Mouse (Mus musculus) kidney, adult 8-10 months (tissue): ENCODE results near the gene Slc29a1.

Experiments
- DNase-seq, 2 experiments: peaks; one replicate each; pipeline ENCODE4 v3.0.0; 2022

Gene Slc29a1

GRCm38 (mm10) chr17:45548541-45549512, 50.6 kb downstream of the Slc29a1 start:
- no peak for DNase-seq

GRCm38 (mm10) chr17:45547461-45548190, 51.8 kb downstream of the Slc29a1 start:
- DNase-seq: no peak

GRCm38 (mm10) chr17:45546941-45547340, 52.5 kb downstream of the Slc29a1 start:
- DNase-seq: no peak

GRCm38 (mm10) chr17:45545278-45545961, 54.0 kb downstream of the Slc29a1 start:
- DNase-seq: no peak

- no peak for DNase-seq
Observed at GRCm38 (mm10) chr17:45544873-45545277, 54.5 kb downstream of the Slc29a1 start.

GRCm38 (mm10) chr17:45544001-45544872, 55.2 kb downstream of the Slc29a1 start:
- no peak for DNase-seq

GRCm38 (mm10) chr17:45543115-45543514, 56.3 kb downstream of the Slc29a1 start:
- no peak for DNase-seq

- no peak for DNase-seq
Observed at GRCm38 (mm10) chr17:45542705-45543104, 56.7 kb downstream of the Slc29a1 start.

- no peak for DNase-seq
Observed at GRCm38 (mm10) chr17:45542129-45542528, 57.3 kb downstream of the Slc29a1 start.

GRCm38 (mm10) chr17:45539664-45540063, 59.7 kb downstream of the Slc29a1 start:
- no peak for DNase-seq

- no peak for DNase-seq
Observed at GRCm38 (mm10) chr17:45538394-45538793, 61.0 kb downstream of the Slc29a1 start.

GRCm38 (mm10) chr17:45536264-45536663, 63.1 kb downstream of the Slc29a1 start:
- no peak for DNase-seq
